Mouse (Mus musculus): ENCODE measurements at regions not wholly inside any gene's neighbourhood (a gene's known extent, or its start where the extent isn't known, plus 50 kb on each side); places are given as distances from the start of the nearest gene placed in this dataset.
"Not testable (repeated sequence)": the region's sequence is repeated elsewhere in the genome, so short reads cannot be mapped to it uniquely, and the experiment has no call there.

- Histone ChIP-seq H3K27ac (ENCODE audit: control insufficient read depth, insufficient read depth, low read depth, low read length, poor library complexity) (no peak overlapping the region; the same call in 1 of the 2 replicates), H3K4me1 (ENCODE audit: control insufficient read depth, insufficient read depth, low read length) (no peaks in the 10 kb centered on the region), H3K4me3 (replicated peaks; ENCODE audit: control insufficient read depth, low read depth, low read length) (peak overlapping the region; percentile 9)
- WGBS, result 5% methylated on average over 42 of the region's 42 CpGs
- TF ChIP-seq CTCF (IDR thresholded peaks at IDR 0.05; ENCODE audit: control insufficient read depth, insufficient read depth, low read length), result no peak
- TF ChIP-seq POLR2A (IDR thresholded peaks at IDR 0.05; ENCODE audit: borderline replicate concordance, control insufficient read depth, low read depth, low read length), result no peak
Observed at GRCm38 (mm10) chr9:41890273-41891141, 233.6 kb downstream of the Sorl1 start.

GRCm38 (mm10) chr9:41889568-41890272 lies 234.4 kb downstream of the Sorl1 start:
- no peak overlapping the region for H3K4me3 ChIP-seq (replicated peaks; ENCODE audit: control insufficient read depth, low read depth, low read length)
- 44% methylated on average over 12 of the region's 12 CpGs for WGBS
- H3K4me1 ChIP-seq (ENCODE audit: control insufficient read depth, insufficient read depth, low read length), result no peaks in the 10 kb centered on the region
- TF ChIP-seq CTCF (IDR thresholded peaks at IDR 0.05; ENCODE audit: control insufficient read depth, insufficient read depth, low read length) (no peak), POLR2A (IDR thresholded peaks at IDR 0.05; ENCODE audit: borderline replicate concordance, control insufficient read depth, low read depth, low read length) (no peak)
- no peak overlapping the region for H3K27ac ChIP-seq (ENCODE audit: control insufficient read depth, insufficient read depth, low read depth, low read length, poor library complexity)

- 79% methylated on average over 3 of the region's 3 CpGs for WGBS
- H3K4me1 ChIP-seq (ENCODE audit: control insufficient read depth, insufficient read depth, low read length), result no peaks in the 10 kb centered on the region
- TF ChIP-seq CTCF (IDR thresholded peaks at IDR 0.05; ENCODE audit: control insufficient read depth, insufficient read depth, low read length) (no peak), POLR2A (IDR thresholded peaks at IDR 0.05; ENCODE audit: borderline replicate concordance, control insufficient read depth, low read depth, low read length) (no peak)
- no peak overlapping the region for H3K27ac ChIP-seq (ENCODE audit: control insufficient read depth, insufficient read depth, low read depth, low read length, poor library complexity)
- no peak overlapping the region for H3K4me3 ChIP-seq (replicated peaks; ENCODE audit: control insufficient read depth, low read depth, low read length)
Observed at GRCm38 (mm10) chr9:41888616-41889150, 235.4 kb downstream of the Sorl1 start.

- WGBS, result 88% methylated on average over 13 of the region's 13 CpGs
- H3K27ac ChIP-seq (ENCODE audit: control insufficient read depth, insufficient read depth, low read depth, low read length, poor library complexity); H3K4me1 ChIP-seq (ENCODE audit: control insufficient read depth, insufficient read depth, low read length); H3K4me3 ChIP-seq (replicated peaks; ENCODE audit: control insufficient read depth, low read depth, low read length): not testable (repeated sequence)
Observed at GRCm38 (mm10) chr9:41886456-41886855, 237.6 kb downstream of the Sorl1 start.

- no peak for TF ChIP-seq CTCF (IDR thresholded peaks at IDR 0.05; ENCODE audit: control insufficient read depth, insufficient read depth, low read length)
- TF ChIP-seq POLR2A (IDR thresholded peaks at IDR 0.05; ENCODE audit: borderline replicate concordance, control insufficient read depth, low read depth, low read length), result no peak
- 86% methylated on average over 3 of the region's 3 CpGs for WGBS
Observed at GRCm38 (mm10) chr9:41880457-41880856, 243.6 kb downstream of the Sorl1 start.

GRCm38 (mm10) chr9:41879080-41879479 lies 245.0 kb downstream of the Sorl1 start:
- Histone ChIP-seq H3K27ac (ENCODE audit: control insufficient read depth, insufficient read depth, low read depth, low read length, poor library complexity) (no peak overlapping the region), H3K4me3 (replicated peaks; ENCODE audit: control insufficient read depth, low read depth, low read length) (no peak overlapping the region), H3K4me1 (ENCODE audit: control insufficient read depth, insufficient read depth, low read length) (no peaks in the 10 kb centered on the region)
- no peak for TF ChIP-seq CTCF (IDR thresholded peaks at IDR 0.05; ENCODE audit: control insufficient read depth, insufficient read depth, low read length)
- WGBS, result 86% methylated on average over 1 of the region's 1 CpGs

More at GRCm38 (mm10) chr9:41880457-41880856, 243.6 kb downstream of the Sorl1 start:
- Histone ChIP-seq H3K27ac (ENCODE audit: control insufficient read depth, insufficient read depth, low read depth, low read length, poor library complexity) (no peak overlapping the region), H3K4me1 (ENCODE audit: control insufficient read depth, insufficient read depth, low read length) (no peaks in the 10 kb centered on the region), H3K4me3 (replicated peaks; ENCODE audit: control insufficient read depth, low read depth, low read length) (no peak overlapping the region)

GRCm38 (mm10) chr9:41861136-41861535 lies 263.0 kb downstream of the Sorl1 start:
- no peak overlapping the region for H3K27ac ChIP-seq (ENCODE audit: control insufficient read depth, insufficient read depth, low read depth, low read length, poor library complexity)
- TF ChIP-seq POLR2A (IDR thresholded peaks at IDR 0.05; ENCODE audit: borderline replicate concordance, control insufficient read depth, low read depth, low read length) (no peak), CTCF (IDR thresholded peaks at IDR 0.05; ENCODE audit: control insufficient read depth, insufficient read depth, low read length) (no peak)
- 67% methylated on average over 5 of the region's 5 CpGs for WGBS

GRCm38 (mm10) chr9:41860681-41861080 lies 263.4 kb downstream of the Sorl1 start:
- TF ChIP-seq POLR2A (IDR thresholded peaks at IDR 0.05; ENCODE audit: borderline replicate concordance, control insufficient read depth, low read depth, low read length), result no peak
- no peak for TF ChIP-seq CTCF (IDR thresholded peaks at IDR 0.05; ENCODE audit: control insufficient read depth, insufficient read depth, low read length)
- WGBS, result 1% methylated on average over 4 of the region's 4 CpGs

More at GRCm38 (mm10) chr9:41861136-41861535, 263.0 kb downstream of the Sorl1 start:
- no peak overlapping the region for H3K4me3 ChIP-seq (replicated peaks; ENCODE audit: control insufficient read depth, low read depth, low read length)
- H3K4me1 ChIP-seq (ENCODE audit: control insufficient read depth, insufficient read depth, low read length), result no peaks in the 10 kb centered on the region

More at GRCm38 (mm10) chr9:41860681-41861080, 263.4 kb downstream of the Sorl1 start:
- H3K27ac ChIP-seq (ENCODE audit: control insufficient read depth, insufficient read depth, low read depth, low read length, poor library complexity), result no peak overlapping the region
- H3K4me1 ChIP-seq (ENCODE audit: control insufficient read depth, insufficient read depth, low read length), result no peaks in the 10 kb centered on the region
- H3K4me3 ChIP-seq (replicated peaks; ENCODE audit: control insufficient read depth, low read depth, low read length), result no peak overlapping the region
